Mouse (Mus musculus) liver, adult 10 weeks (tissue): Measurements from ENCODE around the gene 1700001P01Rik. TPM values are rescaled to one million over a fixed set of nuclear protein-coding genes. Genes with fewer than 3 reads are reported as not detected.

Experiments
- polyA plus RNA-seq: library from polyadenylated mRNA; stranded (reverse); fragments of 350-450 nt; fragmentation: Illumina TruSeq; extraction: RNeasy Lipid Tissue Mini Kit (QIAGEN cat#74804); gene quantifications from one replicate; pipeline ENCODE4 v1.2.3, GENCODE M21; 2014; ENCODE audit warnings: low read depth, low replicate concordance

Gene 1700001P01Rik
- not detected for polyA plus RNA-seq

GRCm38 (mm10) chr11:97775808-97776496 lies at the start of gene 1700001P01Rik:
TSS of gene 1700001P01Rik (minus strand) at chr11:97775918.

DNA sequence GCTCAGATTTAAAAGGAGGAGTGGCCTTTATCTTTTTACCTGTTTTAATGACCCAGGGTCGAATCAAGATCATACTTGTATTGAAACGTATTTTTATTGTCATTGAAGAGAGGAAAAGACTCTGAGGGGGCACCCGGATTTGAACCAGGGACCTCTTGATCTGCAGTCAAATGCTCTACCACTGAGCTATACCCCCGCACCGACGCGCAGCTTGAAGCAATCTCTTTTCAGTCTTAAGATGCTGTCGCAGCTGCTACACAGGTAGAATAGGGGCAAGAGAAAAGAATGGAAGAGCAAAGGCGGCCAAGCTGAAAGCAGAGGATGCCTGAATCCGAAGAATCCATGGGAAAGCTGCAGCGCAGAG lies 23.0 kb upstream of the 1700001P01Rik start, which contains the start of gene Lasp1:
Gene Lasp1, plus strand, starts transcription at position 219 of the 364 bp plus-strand sequence.

GRCm38 (mm10) chr11:97781832-97782563 lies 6.3 kb upstream of the 1700001P01Rik start, which contains the start of gene Rpl23:
TSS of gene Rpl23 (minus strand) at chr11:97782437.

GRCm38 (mm10) chr11:97766154-97766881 lies 9.4 kb downstream of the 1700001P01Rik start, which contains the start of gene Cwc25:
TSS of gene Cwc25 (minus strand) at chr11:97766556.

DNA sequence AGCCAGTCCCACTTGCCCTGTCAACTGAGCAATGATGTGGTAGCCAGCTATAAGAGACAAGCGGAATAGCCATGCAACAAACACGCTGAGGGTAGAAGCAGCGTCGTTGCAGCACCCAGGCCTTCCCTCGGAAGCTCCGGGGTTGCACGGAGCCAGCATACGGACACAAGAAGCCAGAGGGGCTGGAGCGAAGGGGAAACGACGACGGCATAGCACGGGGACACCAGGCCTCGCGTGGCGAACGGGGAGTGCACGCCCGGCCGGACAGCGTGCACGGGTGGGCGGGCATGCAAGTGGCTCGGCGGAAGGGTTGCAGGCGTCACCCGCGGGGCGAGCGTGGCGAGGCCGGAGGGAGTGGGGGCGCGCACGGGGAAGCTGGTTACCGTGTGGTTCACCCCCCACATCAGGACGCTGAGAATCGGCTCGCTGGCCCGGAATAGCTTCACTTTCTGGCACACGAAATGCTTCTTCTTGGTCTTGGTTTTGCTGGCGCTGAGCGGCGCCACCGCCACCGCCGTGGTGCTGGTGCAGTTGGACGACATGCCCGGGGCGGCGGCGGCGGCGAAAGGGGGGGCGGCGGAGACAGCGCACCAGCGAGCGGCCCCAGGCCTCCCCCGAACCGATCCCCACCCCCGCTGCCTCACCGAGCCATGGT lies 31.5 kb downstream of the 1700001P01Rik start, which contains the start of gene Pip4k2b:
Gene Pip4k2b, minus strand, starts transcription at position 642 of the 655 bp plus-strand sequence.

Other genes with a start within 250 kb of the 1700001P01Rik start
- gene Srcin1, start 199.7 kb downstream of the 1700001P01Rik start, polyA plus RNA-seq = 0.05 TPM
- gene Epop, start 146.2 kb downstream of the 1700001P01Rik start, polyA plus RNA-seq = not detected
- gene Mllt6, start 112.5 kb downstream of the 1700001P01Rik start, polyA plus RNA-seq = 2.0 TPM
- gene Cisd3, start 90.1 kb downstream of the 1700001P01Rik start, polyA plus RNA-seq = 14.6 TPM
- gene Pcgf2, start 75.4 kb downstream of the 1700001P01Rik start, polyA plus RNA-seq = 0.98 TPM
- 20.8 TPM for gene Psmb3, start 72.5 kb downstream of the 1700001P01Rik start, polyA plus RNA-seq
- gene Pip4k2b, start 31.2 kb downstream of the 1700001P01Rik start, polyA plus RNA-seq = 7.0 TPM
- 8.0 TPM for gene Cwc25, start 9.4 kb downstream of the 1700001P01Rik start, polyA plus RNA-seq
- gene Rpl23, start 6.5 kb upstream of the 1700001P01Rik start, polyA plus RNA-seq = 672 TPM
- gene Lasp1, start 23.1 kb upstream of the 1700001P01Rik start, polyA plus RNA-seq = 30.9 TPM
- 0.77 TPM for gene B230217C12Rik, start 64.9 kb upstream of the 1700001P01Rik start, polyA plus RNA-seq
- 0.98 TPM for gene Fbxo47, start 108.2 kb upstream of the 1700001P01Rik start, polyA plus RNA-seq
- gene Plxdc1, start 210.5 kb upstream of the 1700001P01Rik start, polyA plus RNA-seq = not detected
- not detected for gene Arl5c, start 220.3 kb upstream of the 1700001P01Rik start, polyA plus RNA-seq
- gene Cacnb1, start 247.1 kb upstream of the 1700001P01Rik start, polyA plus RNA-seq = not detected